Mouse (Mus musculus) C2C12 (cell line): ENCODE data around the gene Csta1. TPM values are rescaled to one million over a fixed set of nuclear protein-coding genes. Genes with fewer than 3 reads are reported as not detected.

Experiments used
- H3K27me3 ChIP-seq: one replicate; pipeline ENCODE4 v1.6.1; 2011; ENCODE audit not compliant: control insufficient read depth, insufficient read depth, insufficient read length
- H3K36me3 ChIP-seq: one replicate; pipeline ENCODE4 v1.6.1; 2011; ENCODE audit not compliant: control insufficient read depth, insufficient read depth
- H3K4me3 ChIP-seq: one replicate; pipeline ENCODE4 v1.5.1; 2011; ENCODE audit warnings: mild to moderate bottlenecking, control low read depth; ENCODE audit not compliant: poor library complexity, insufficient read depth, severe bottlenecking
- H3K79me2 ChIP-seq: one replicate; pipeline ENCODE4 v1.6.1; 2011; ENCODE audit not compliant: control insufficient read depth, insufficient read depth
- H3K79me3 ChIP-seq: one replicate; pipeline ENCODE4 v1.6.1; 2011; ENCODE audit warnings: low read depth, control low read depth
- H3ac ChIP-seq: one replicate; pipeline ENCODE3; 2011; ENCODE audit warnings: low read depth; ENCODE audit not compliant: control insufficient read depth, insufficient read length
- CEBPB ChIP-seq: IDR thresholded peaks from one replicate; pipeline ENCODE4 v1.6.1; 2011; ENCODE audit warnings: low read depth, mild to moderate bottlenecking, control low read depth, moderate library complexity
- CTCF ChIP-seq: IDR thresholded peaks from one replicate; pipeline ENCODE4 v1.5.1; 2011; ENCODE audit not compliant: control insufficient read depth, insufficient read depth, insufficient read length
- FOSL1 ChIP-seq: IDR thresholded peaks from one replicate; pipeline ENCODE4 v1.8.0; 2011; ENCODE audit warnings: mild to moderate bottlenecking, low read length; ENCODE audit not compliant: poor library complexity, insufficient read depth, severe bottlenecking
- MAX ChIP-seq: IDR thresholded peaks from one replicate; pipeline ENCODE4 v1.6.1; 2011; ENCODE audit warnings: mild to moderate bottlenecking, control low read depth
- MYOD1 ChIP-seq: IDR thresholded peaks from one replicate; pipeline ENCODE4 v1.6.1; 2011; ENCODE audit warnings: low read depth; ENCODE audit not compliant: control insufficient read depth, insufficient read length
- MYOG ChIP-seq: IDR thresholded peaks from one replicate; pipeline ENCODE4 v1.6.1; 2011; ENCODE audit not compliant: control insufficient read depth, insufficient read length; ENCODE audit errors: extremely low read depth
- USF1 ChIP-seq: IDR thresholded peaks from one replicate; pipeline ENCODE4 v1.6.1; 2011; ENCODE audit warnings: low read depth, mild to moderate bottlenecking, control low read depth, moderate library complexity
- polyA plus RNA-seq: library from polyadenylated mRNA; unstranded; fragments of >200 nt; fragmentation: generic; extraction: Trizol; gene quantifications from one replicate; pipeline ENCODE4 v1.2.1, GENCODE M21; 2012; ENCODE audit warnings: missing spikeins

Csta1 gene
- polyA plus RNA-seq, 1 experiment: not detected

DNA sequence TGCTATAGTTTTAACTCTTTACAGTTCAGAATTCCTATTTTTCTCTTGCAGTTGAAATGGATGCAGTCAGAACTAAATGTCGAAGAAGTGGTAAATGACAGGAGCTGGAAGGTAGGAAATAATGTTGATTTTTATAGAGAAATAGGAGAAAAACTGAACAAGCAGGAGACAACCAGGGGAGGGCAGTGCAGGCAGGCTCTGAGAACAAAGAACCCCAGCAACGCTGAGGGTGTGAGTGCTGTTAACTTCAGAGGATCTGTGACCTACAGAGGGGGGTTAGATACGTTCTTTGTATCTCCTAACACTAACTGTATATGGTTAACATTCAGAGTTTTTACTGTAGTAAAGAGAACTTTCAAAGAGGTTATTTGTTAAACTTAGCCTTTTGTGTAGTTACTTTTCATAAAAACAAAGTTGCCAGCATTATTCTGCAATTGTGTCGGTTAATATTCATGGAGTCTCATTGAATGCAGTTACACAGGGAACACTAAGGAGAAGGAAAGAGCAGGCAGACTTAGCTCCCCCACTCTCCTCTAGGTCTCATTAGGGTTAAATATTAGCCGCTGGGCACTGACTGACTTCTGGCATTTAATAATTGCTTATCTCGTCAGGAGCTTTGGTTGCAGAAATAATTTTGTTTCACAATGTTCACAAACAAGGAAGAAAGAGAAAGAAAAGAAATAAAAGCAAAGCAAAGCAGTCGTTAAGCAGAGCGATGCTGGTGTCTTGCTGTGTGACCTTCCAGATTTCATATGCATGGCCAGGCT, 41.0 kb downstream of the Csta1 start:
- Histone ChIP-seq H3K36me3 (peaks cover 47% of the 10 kb centered on the region), H3K27me3 (no peaks in the 10 kb centered on the region), H3K79me3 (no peaks in the 10 kb centered on the region), H3ac (no peak overlapping the region), H3K4me3 (no peak overlapping the region), H3K79me2 (no peaks in the 10 kb centered on the region)
- TF ChIP-seq MYOD1: no peak
- TF ChIP-seq MYOG: no peak
- no peak for TF ChIP-seq FOSL1
- no peak for TF ChIP-seq USF1
- TF ChIP-seq CTCF: no peak
- TF ChIP-seq MAX: no peak
- no peak for TF ChIP-seq CEBPB

DNA sequence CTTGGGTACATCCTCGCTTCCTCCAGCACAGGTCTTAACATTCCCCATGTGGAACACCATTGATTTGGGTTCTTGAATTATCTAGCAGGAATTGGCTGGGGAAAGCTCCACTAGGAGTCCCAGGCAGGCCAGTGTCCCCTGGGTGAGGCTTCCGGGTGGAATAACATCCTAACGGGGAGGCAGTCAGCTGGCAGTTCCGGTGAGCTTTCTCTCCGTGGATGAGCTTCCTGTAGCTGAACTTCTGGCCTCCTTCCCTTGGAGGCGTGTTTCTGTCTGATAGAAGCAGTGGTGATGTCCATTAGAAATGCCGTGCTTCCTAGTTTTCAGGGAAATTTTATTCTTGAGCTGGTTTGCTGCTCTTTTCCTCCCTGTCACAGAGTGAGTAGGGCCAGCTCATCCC, 42.0 kb downstream of the Csta1 start:
- no peaks in the 10 kb centered on the region for H3K79me2 ChIP-seq
- no peak overlapping the region for H3ac ChIP-seq
- no peak overlapping the region for H3K4me3 ChIP-seq
- H3K79me3 ChIP-seq: no peaks in the 10 kb centered on the region
- H3K27me3 ChIP-seq: no peaks in the 10 kb centered on the region
- H3K36me3 ChIP-seq: peaks cover 57% of the 10 kb centered on the region
- TF ChIP-seq CEBPB (no peak), FOSL1 (no peak), MYOG (no peak), USF1 (no peak), MAX (no peak), MYOD1 (no peak), CTCF (no peak)

DNA sequence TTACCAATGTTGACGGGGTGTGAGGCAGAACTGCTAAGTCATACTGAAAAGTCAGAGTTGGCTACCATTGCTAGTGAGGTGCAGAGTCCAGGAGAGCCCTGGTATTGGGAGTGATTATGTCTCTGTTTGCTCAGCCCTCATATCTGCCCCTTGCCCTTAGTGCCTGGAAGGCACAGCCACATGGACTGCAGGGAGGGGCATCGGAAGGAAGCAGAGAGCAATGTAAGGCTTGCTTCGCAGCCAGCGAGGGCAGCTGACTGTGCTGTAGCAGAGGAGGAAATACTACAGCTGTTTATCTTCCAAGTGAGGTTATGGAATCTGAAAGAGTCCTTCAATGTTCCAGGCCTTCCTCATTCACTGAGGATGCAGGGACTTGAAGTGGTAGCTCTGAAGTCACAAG, 43.2 kb downstream of the Csta1 start:
- no peaks in the 10 kb centered on the region for H3K79me3 ChIP-seq
- no peaks in the 10 kb centered on the region for H3K79me2 ChIP-seq
- H3K27me3 ChIP-seq: no peaks in the 10 kb centered on the region
- H3K4me3 ChIP-seq: no peak overlapping the region
- H3K36me3 ChIP-seq: peaks cover 69% of the 10 kb centered on the region
- TF ChIP-seq MYOD1 (no peak), FOSL1 (no peak), CTCF (no peak), USF1 (no peak), CEBPB (no peak), MYOG (no peak), MAX (no peak)
- H3ac ChIP-seq: no peak overlapping the region

- Histone ChIP-seq H3K27me3 (no peaks in the 10 kb centered on the region), H3K36me3 (peaks cover 38% of the 10 kb centered on the region), H3K79me3 (peaks cover 34% of the 10 kb centered on the region), H3ac (no peak overlapping the region), H3K4me3 (no peak overlapping the region), H3K79me2 (peaks cover 59% of the 10 kb centered on the region)
- TF ChIP-seq MYOG: no peak
- no peak for TF ChIP-seq CEBPB
- TF ChIP-seq CTCF: no peak
- no peak for TF ChIP-seq USF1
- TF ChIP-seq MAX: no peak
- no peak for TF ChIP-seq FOSL1
- no peak for TF ChIP-seq MYOD1
Measured at GRCm38 (mm10) chr16:36079916-36080315, 51.1 kb downstream of the Csta1 start.

GRCm38 (mm10) chr16:36074772-36075171, 56.3 kb downstream of the Csta1 start:
- H3K4me3 ChIP-seq: no peak overlapping the region
- H3K79me3 ChIP-seq: peaks cover 64% of the 10 kb centered on the region
- H3ac ChIP-seq: no peak overlapping the region
- peaks cover 15% of the 10 kb centered on the region for H3K36me3 ChIP-seq
- H3K27me3 ChIP-seq: no peaks in the 10 kb centered on the region
- peaks cover 93% of the 10 kb centered on the region for H3K79me2 ChIP-seq
- TF ChIP-seq MYOG: no peak
- no peak for TF ChIP-seq MYOD1
- TF ChIP-seq CEBPB: no peak
- no peak for TF ChIP-seq CTCF
- no peak for TF ChIP-seq FOSL1
- TF ChIP-seq USF1: no peak
- TF ChIP-seq MAX: no peak

DNA sequence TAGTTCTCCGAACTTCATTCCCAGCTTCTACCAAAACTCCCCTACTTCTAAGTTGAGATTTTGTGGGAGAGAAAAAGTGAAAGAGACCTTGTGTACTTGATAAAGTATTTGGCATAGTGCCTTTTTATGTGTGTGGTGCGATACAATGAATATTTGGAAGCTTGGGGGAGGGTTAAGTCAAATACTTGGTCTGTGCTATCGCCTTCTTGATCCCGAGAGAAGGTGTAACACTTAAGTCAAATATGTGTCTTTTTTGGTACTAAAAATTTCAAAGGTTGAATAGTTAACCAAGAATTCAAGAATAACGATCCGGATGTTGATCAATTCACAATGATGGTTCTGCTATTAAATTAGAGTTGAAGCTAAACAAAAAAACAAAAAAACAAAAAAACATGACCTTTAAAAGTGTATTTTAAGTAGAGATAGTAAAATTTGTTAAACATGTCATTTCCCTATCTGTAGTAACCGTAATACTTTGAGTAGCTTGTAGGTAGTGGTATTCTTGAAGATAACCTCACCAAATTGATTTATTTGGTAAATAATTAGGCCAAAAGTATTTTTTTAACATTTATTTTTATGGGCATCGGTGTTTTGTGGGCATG, 58.5 kb downstream of the Csta1 start:
- H3K27me3 ChIP-seq: no peaks in the 10 kb centered on the region
- peak overlapping the region; percentile 82 for H3K4me3 ChIP-seq
- peaks cover 93% of the 10 kb centered on the region for H3K79me2 ChIP-seq
- H3K36me3 ChIP-seq: peaks cover 21% of the 10 kb centered on the region
- TF ChIP-seq CEBPB (no peak), MAX (no peak), CTCF (no peak), USF1 (no peak), MYOD1 (no peak), FOSL1 (no peak), MYOG (no peak)
- peaks cover 70% of the 10 kb centered on the region for H3K79me3 ChIP-seq
- H3ac ChIP-seq: peak overlapping the region; percentile 43
